Mouse (Mus musculus) layer of hippocampus, postnatal 25 days (tissue): ENCODE measurements around the gene Mark4. TPM values are rescaled to one million over a fixed set of nuclear protein-coding genes. Genes with fewer than 3 reads are reported as not detected.

ENCODE experiments used
- DNase-seq, 2 experiments: peaks; one replicate each; pipeline ENCODE4 v3.0.0; 2022; ENCODE audit warnings: mixed read lengths in 2 of 2, low spot score in 1 of 2; ENCODE audit errors: extremely low spot score in 1 of 2
- total RNA-seq, 2 experiments: library from RNA; stranded (reverse); gene quantifications; 2 replicates each; pipeline ENCODE4 v1.2.3; 2021

The Mark4 gene
- total RNA-seq, 2 experiments from 2014 or later: 92.8 to 105 TPM

- no peak for DNase-seq
Measured at GRCm38 (mm10) chr7:19472403-19472802, 13.8 kb upstream of the Mark4 start.

- no peak for DNase-seq
Measured at GRCm38 (mm10) chr7:19470308-19470707, 11.7 kb upstream of the Mark4 start.

GRCm38 (mm10) chr7:19469404-19469803 lies 10.8 kb upstream of the Mark4 start:
- no peak for DNase-seq

GRCm38 (mm10) chr7:19468279-19468678 lies 9.7 kb upstream of the Mark4 start:
- no peak for DNase-seq

- no peak for DNase-seq
Measured at GRCm38 (mm10) chr7:19467638-19468037, 9.0 kb upstream of the Mark4 start.

GRCm38 (mm10) chr7:19466602-19467145 lies 8.1 kb upstream of the Mark4 start:
- no peak for DNase-seq

- no peak for DNase-seq
Measured at GRCm38 (mm10) chr7:19464367-19465307, 6.0 kb upstream of the Mark4 start.

GRCm38 (mm10) chr7:19462884-19463381 lies 4.3 kb upstream of the Mark4 start, which contains the start of gene Exoc3l2:
Gene Exoc3l2 (plus strand): TSS chr7:19463331.
- DNase-seq: no peak

GRCm38 (mm10) chr7:19462443-19462842 lies 3.8 kb upstream of the Mark4 start:
- no peak for DNase-seq

- DNase-seq: peak; percentile 80 to 96
Measured at GRCm38 (mm10) chr7:19461488-19461887, 2.9 kb upstream of the Mark4 start.

GRCm38 (mm10) chr7:19460500-19460899 lies 1.9 kb upstream of the Mark4 start:
- no peak for DNase-seq

GRCm38 (mm10) chr7:19459144-19459870 lies 686 bp upstream of the Mark4 start:
- no peak for DNase-seq

GRCm38 (mm10) chr7:19458072-19458486 lies 542 bp downstream of the Mark4 start:
- peak; percentile 41 to 53 for DNase-seq

- DNase-seq: peak in 1 of 2 experiments; percentile 36
Measured at GRCm38 (mm10) chr7:19457414-19458071, 1.1 kb downstream of the Mark4 start.

GRCm38 (mm10) chr7:19456628-19457027 lies 2.0 kb downstream of the Mark4 start:
- DNase-seq: no peak

- no peak for DNase-seq
Measured at GRCm38 (mm10) chr7:19455819-19456495, 2.7 kb downstream of the Mark4 start.

- DNase-seq: no peak
Measured at GRCm38 (mm10) chr7:19455186-19455585, 3.4 kb downstream of the Mark4 start.

GRCm38 (mm10) chr7:19449165-19449564 lies 9.5 kb downstream of the Mark4 start:
- DNase-seq: no peak

- no peak for DNase-seq
Measured at GRCm38 (mm10) chr7:19447689-19448088, 10.9 kb downstream of the Mark4 start.

GRCm38 (mm10) chr7:19444801-19445200 lies 13.8 kb downstream of the Mark4 start:
- DNase-seq: no peak
